ENCODE assay signal across 8 mouse cellular contexts in the genomic region with DNA sequence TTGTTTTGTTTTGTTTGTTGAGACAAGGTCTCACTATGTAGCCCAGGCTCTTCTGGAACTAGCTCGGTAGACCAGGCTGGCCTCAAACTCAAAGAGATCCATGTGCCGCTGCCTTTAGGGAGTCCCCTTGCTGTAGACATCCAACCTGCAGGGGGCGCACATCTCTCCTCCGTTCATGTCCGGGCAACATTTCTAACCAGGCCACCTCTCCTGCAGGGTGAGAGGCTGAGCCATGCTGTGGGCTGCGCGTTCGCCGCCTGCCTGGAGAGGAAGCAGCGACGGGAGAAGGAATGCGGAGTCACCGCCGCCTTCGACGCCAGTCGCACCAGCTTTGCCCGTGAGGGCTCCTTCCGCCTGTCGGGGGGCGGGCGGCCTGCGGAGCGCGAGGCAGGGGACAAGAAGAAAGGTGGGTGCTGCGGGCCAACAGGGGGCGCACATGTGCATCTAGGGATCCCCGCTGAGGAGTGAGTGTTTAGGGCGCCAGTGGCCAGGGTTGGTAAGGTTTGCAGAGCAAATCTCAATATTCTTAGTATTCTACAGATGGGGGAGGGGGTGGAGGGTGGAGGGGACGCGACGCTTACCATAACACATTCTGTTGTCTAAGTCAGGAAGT. TPM values are rescaled to one million over a fixed set of nuclear protein-coding genes. Genes with fewer than 3 reads are reported as not detected.
DNase-seq lines count a peak whose midpoint lies in the region; ATAC-seq and TF ChIP-seq lines count a peak whose summit lies in the region.

No protein-coding gene starts in this region.

- H3K9ac ChIP-seq in embryonic facial prominence, embryonic 13.5 days = no peak overlapping the region
- no peak overlapping the region for H3K9ac ChIP-seq in liver, adult 2 months (ENCODE audit: low read depth, low read length)

- H3K36me3 ChIP-seq in embryonic facial prominence, embryonic 13.5 days = peaks cover 94% of the 10 kb centered on the region
- H3K36me3 ChIP-seq in liver, adult 2 months (ENCODE audit: control insufficient read depth, insufficient read depth, low read length) = no peaks in the 10 kb centered on the region

- WGBS in embryonic facial prominence, embryonic 13.5 days = 55% methylated on average over 32 of the region's 32 CpGs
- 65% methylated on average over 32 of the region's 32 CpGs for WGBS in liver, adult 2 months

- peak overlapping the region; percentile 16; the same call in 1 of the 2 replicates for H3K4me2 ChIP-seq in embryonic facial prominence, embryonic 13.5 days

- ATAC-seq in embryonic facial prominence, embryonic 13.5 days (ENCODE audit: insufficient number of reproducible peaks, insufficient read depth, low FRiP score, low TSS enrichment, low read depth) = no peak

- no peaks in the 10 kb centered on the region for H3K27me3 ChIP-seq in embryonic facial prominence, embryonic 13.5 days
- no peaks in the 10 kb centered on the region for H3K27me3 ChIP-seq in liver, adult 2 months (ENCODE audit: control insufficient read depth, insufficient read depth, low read length)

- peak; percentile 58 for TF ChIP-seq CTCF in layer of hippocampus, adult 2 months (conservative IDR thresholded peaks at IDR 0.05)
- peak; percentile 62 for TF ChIP-seq CTCF in liver, adult 2 months (IDR thresholded peaks at IDR 0.05; ENCODE audit: low read depth, low read length)

- DNase-seq in layer of hippocampus, adult 2 months (ENCODE audit: low spot score in 2 of 2) = no peak
- no peak for DNase-seq in layer of hippocampus, adult 18-20 months (ENCODE audit: low spot score in 2 of 2)
- DNase-seq in ZHBTc4 (ENCODE audit: low read depth, low spot score) = peak; percentile 96
- no peak for DNase-seq in liver, adult 2 months (ENCODE audit: extremely low read depth, low read depth, low spot score)
- peak; percentile 56 for DNase-seq in retina, postnatal 1 day
- DNase-seq in spleen, postnatal 14 days (ENCODE audit: low spot score in 2 of 2) = no peak
- DNase-seq in urinary bladder, postnatal 4 days (ENCODE audit: low spot score in 2 of 2) = no peak

- H3K4me1 ChIP-seq in embryonic facial prominence, embryonic 13.5 days = no peaks in the 10 kb centered on the region
- no peaks in the 10 kb centered on the region for H3K4me1 ChIP-seq in liver, adult 2 months (ENCODE audit: control insufficient read depth, insufficient read depth, low read length)

- H3K79me2 ChIP-seq in liver, adult 2 months (ENCODE audit: control insufficient read depth, insufficient read depth, low read length) = no peaks in the 10 kb centered on the region

- H3K27ac ChIP-seq in layer of hippocampus, adult 2 months = 0 out of 2 replicates have a peak overlapping the region, but pooled peaks have one; percentile 32
- H3K27ac ChIP-seq in embryonic facial prominence, embryonic 13.5 days = no peak overlapping the region
- no peak overlapping the region for H3K27ac ChIP-seq in liver, adult 2 months (replicated peaks; ENCODE audit: insufficient read depth, low read depth, low read length)

- H3K4me3 ChIP-seq in layer of hippocampus, adult 2 months = no peak overlapping the region
- no peak overlapping the region for H3K4me3 ChIP-seq in embryonic facial prominence, embryonic 13.5 days
- H3K4me3 ChIP-seq in liver, adult 2 months (ENCODE audit: insufficient read depth, low read depth, low read length) = peak overlapping the region; percentile 6; the same call in 1 of the 2 replicates

- no peaks in the 10 kb centered on the region for H3K9me3 ChIP-seq in embryonic facial prominence, embryonic 13.5 days

- no peak for TF ChIP-seq POLR2A in liver, adult 2 months (IDR thresholded peaks at IDR 0.05; ENCODE audit: extremely low read depth, insufficient read depth, low read length)

RNA-seq across cellular contexts. Expression of a gene that starts 15.6 kb away (rescaled TPM):
- 100 to 1,000 TPM; 135 to 148 TPM for total RNA-seq in layer of hippocampus, adult 2 months (2021)
- total RNA-seq in layer of hippocampus, adult 18-20 months (2021) = 100 to 1,000 TPM; 141 to 149 TPM
- polyA plus RNA-seq in embryonic facial prominence, embryonic 13.5 days (2015; fragmentation: Nextera tagmentation; extraction: Ambion mirVana) = 33.8 and 35.7 TPM in 2 replicates
- 0.46 and 0.74 TPM in 2 replicates for total RNA-seq in liver, adult 2 months (2014; rRNA removed)
- 0.62 and 1.5 TPM in 2 replicates for polyA plus RNA-seq in liver, adult 2 months (2012; rRNA removed)

RNA-seq across cellular contexts. Expression of a gene that starts 41.0 kb away (rescaled TPM):
- 10 to 100 TPM; 36.1 to 37.9 TPM for total RNA-seq in layer of hippocampus, adult 2 months (2021)
- 10 to 100 TPM; 32.7 to 40.7 TPM for total RNA-seq in layer of hippocampus, adult 18-20 months (2021)
- polyA plus RNA-seq in embryonic facial prominence, embryonic 13.5 days (2015; fragmentation: Nextera tagmentation; extraction: Ambion mirVana) = 19.0 and 20.5 TPM in 2 replicates
- total RNA-seq in liver, adult 2 months (2014; rRNA removed) = 11.9 and 16.6 TPM in 2 replicates
- 35.2 and 36.2 TPM in 2 replicates for polyA plus RNA-seq in liver, adult 2 months (2012; rRNA removed)

RNA-seq across cellular contexts. Expression of a gene that starts 45.4 kb away (rescaled TPM):
- total RNA-seq in layer of hippocampus, adult 2 months (2021) = 1 to 10 TPM; 8.5 to 9.1 TPM
- 10 to 100 TPM; 10.6 TPM for total RNA-seq in layer of hippocampus, adult 18-20 months (2021)
- 5.7 and 8.3 TPM in 2 replicates for polyA plus RNA-seq in embryonic facial prominence, embryonic 13.5 days (2015; fragmentation: Nextera tagmentation; extraction: Ambion mirVana)
- total RNA-seq in liver, adult 2 months (2014; rRNA removed) = 3.5 and 6.0 TPM in 2 replicates
- 4.0 and 5.8 TPM in 2 replicates for polyA plus RNA-seq in liver, adult 2 months (2012; rRNA removed)

Comparison
In these comparisons a context has a peak if more than half of its experiments do, and no peak if none do; other contexts are left out.
1. DNase-seq: peak in ZHBTc4 (single experiment) and retina, postnatal 1 day (single experiment); none in layer of hippocampus, adult 2 months (0 of 2), layer of hippocampus, adult 18-20 months (0 of 2), liver, adult 2 months (single experiment), spleen, postnatal 14 days (0 of 2) and urinary bladder, postnatal 4 days (0 of 2).
2. RNA of a gene that starts 15.6 kb away (total RNA-seq): 141 to 149 TPM in layer of hippocampus, adult 18-20 months and 135 to 148 TPM in layer of hippocampus, adult 2 months; 0.46 to 0.74 TPM in liver, adult 2 months; every median in the first group is over 10 times any median in the second.